Mouse (Mus musculus) neural tube, embryonic 15.5 days (tissue): ENCODE measurements around the gene Vmn1r57. TPM values are rescaled to one million over a fixed set of nuclear protein-coding genes. Genes with fewer than 3 reads are reported as not detected.
"Not testable (repeated sequence)": the region's sequence is repeated elsewhere in the genome, so short reads cannot be mapped to it uniquely, and the experiment has no call there.

Experiments used
- ATAC-seq: fragments of 200-750 bp; cut with Nextera tagmentation; 2 replicates; pipeline ENCODE4 v1.8.0; 2017; ENCODE audit warnings: mild to moderate bottlenecking, moderate TSS enrichment, moderate library complexity; ENCODE audit not compliant: low FRiP score
- H3K27ac ChIP-seq: fragments of 300-500 bp; sonication (generic); replicated peaks from 2 replicates; pipeline ENCODE4 v1.5.1; 2015; ENCODE audit warnings: mild to moderate bottlenecking, inconsistent platforms
- H3K27me3 ChIP-seq: fragments of 300-500 bp; sonication (generic); replicated peaks from 2 replicates; pipeline ENCODE4 v1.6.1; 2015; ENCODE audit warnings: inconsistent platforms
- H3K36me3 ChIP-seq: fragments of 300-500 bp; sonication (generic); 2 replicates; pipeline ENCODE4 v1.6.1; 2015; ENCODE audit warnings: inconsistent platforms
- H3K4me1 ChIP-seq: fragments of 300-500 bp; sonication (generic); 2 replicates; pipeline ENCODE4 v1.6.1; 2015; ENCODE audit warnings: inconsistent platforms
- H3K4me2 ChIP-seq: fragments of 300-500 bp; sonication (generic); 2 replicates; pipeline ENCODE4 v1.6.1; 2015; ENCODE audit warnings: inconsistent platforms, mild to moderate bottlenecking, moderate library complexity
- H3K4me3 ChIP-seq: fragments of 300-500 bp; sonication (generic); replicated peaks from 2 replicates; pipeline ENCODE4 v1.5.1; 2015; ENCODE audit warnings: mild to moderate bottlenecking, inconsistent platforms
- H3K9ac ChIP-seq: fragments of 300-500 bp; sonication (generic); replicated peaks from 2 replicates; pipeline ENCODE4 v1.6.1; 2015; ENCODE audit warnings: mild to moderate bottlenecking, inconsistent platforms
- H3K9me3 ChIP-seq: fragments of 300-500 bp; sonication (generic); replicated peaks from 2 replicates; pipeline ENCODE4 v1.6.1; 2016; ENCODE audit warnings: inconsistent platforms
- WGBS: fragments of 180-500 bp; shearing (Covaris S2); methylation state at CpG from one replicate; pipeline ENCODE4 v1.1.7; 2015; ENCODE audit warnings: mixed read lengths; 5-methylcytosine and 5-hydroxymethylcytosine counted together
- polyA plus RNA-seq: library from polyadenylated mRNA; unstranded; fragments of >200 nt; fragmentation: Nextera tagmentation; extraction: Ambion mirVana; gene quantifications from 2 replicates; pipeline ENCODE4 v1.2.1, GENCODE M21; 2015

Gene Vmn1r57
- not detected in 2 replicates for polyA plus RNA-seq

GRCm38 (mm10) chr7:5218193-5218592 is at the start of gene Vmn1r57:
Vmn1r57 (plus strand) TSS chr7:5218493.
- not testable (repeated sequence) for H3K27ac ChIP-seq

GRCm38 (mm10) chr7:5196647-5197046 is 21.6 kb upstream of the Vmn1r57 start, which contains the start of gene Vmn1r56:
Vmn1r56 (minus strand) TSS chr7:5196747.
- not testable (repeated sequence) for H3K27me3 ChIP-seq, H3K9me3 ChIP-seq, H3K4me1 ChIP-seq, H3K4me2 ChIP-seq, H3K27ac ChIP-seq, H3K9ac ChIP-seq, ATAC-seq, H3K36me3 ChIP-seq, H3K4me3 ChIP-seq

More at GRCm38 (mm10) chr7:5218193-5218592, at the start of gene Vmn1r57:
- not testable (repeated sequence) for H3K9ac ChIP-seq, ATAC-seq, H3K4me1 ChIP-seq, H3K36me3 ChIP-seq, H3K9me3 ChIP-seq, H3K27me3 ChIP-seq, H3K4me2 ChIP-seq, H3K4me3 ChIP-seq
- 81% methylated on average over 1 of the region's 1 CpGs for WGBS

GRCm38 (mm10) chr7:5263051-5263450 is 44.8 kb downstream of the Vmn1r57 start:
- no peak overlapping the region for H3K4me2 ChIP-seq
- no peak overlapping the region for H3K9ac ChIP-seq
- H3K4me3 ChIP-seq = no peak overlapping the region
- no peaks in the 10 kb centered on the region for H3K4me1 ChIP-seq
- no peaks in the 10 kb centered on the region for H3K36me3 ChIP-seq
- no peak for ATAC-seq
- no peak overlapping the region for H3K27ac ChIP-seq
- 88% methylated on average over 3 of the region's 3 CpGs for WGBS
- H3K27me3 ChIP-seq = no peaks in the 10 kb centered on the region
- H3K9me3 ChIP-seq = 0 out of 2 replicates have a peak, but pooled peaks cover 9% of the 10 kb centered on the region

Other genes starting within 250 kb of the Vmn1r57 start
- 0.32 and 0.35 TPM in 2 replicates for gene Sbk3, start 247.3 kb upstream of the Vmn1r57 start, polyA plus RNA-seq
- 49.6 and 57.0 TPM in 2 replicates for gene Zfp579, start 222.3 kb upstream of the Vmn1r57 start, polyA plus RNA-seq
- gene Zfp524, start 204.1 kb upstream of the Vmn1r57 start, polyA plus RNA-seq = 7.3 and 9.9 TPM in 2 replicates
- 37.0 TPM in 2 replicates for gene Fiz1, start 203.8 kb upstream of the Vmn1r57 start, polyA plus RNA-seq
- 0.15 and 1.4 TPM in 2 replicates for gene Gm44973, start 203.0 kb upstream of the Vmn1r57 start, polyA plus RNA-seq
- gene Zfp865, start 198.1 kb upstream of the Vmn1r57 start, polyA plus RNA-seq = 6.4 and 7.0 TPM in 2 replicates
- gene Ccdc106, start 197.9 kb upstream of the Vmn1r57 start, polyA plus RNA-seq = 60.0 and 75.7 TPM in 2 replicates
- gene 4632433K11Rik, start 184.4 kb upstream of the Vmn1r57 start, polyA plus RNA-seq = not detected in 2 replicates
- gene Zfp784, start 180.0 kb upstream of the Vmn1r57 start, polyA plus RNA-seq = 7.7 and 9.0 TPM in 2 replicates
- 90.7 and 101 TPM in 2 replicates for gene Zfp580, start 167.0 kb upstream of the Vmn1r57 start, polyA plus RNA-seq
- 94.2 and 105 TPM in 2 replicates for gene U2af2, start 156.3 kb upstream of the Vmn1r57 start, polyA plus RNA-seq
- gene Epn1, start 138.3 kb upstream of the Vmn1r57 start, polyA plus RNA-seq = 92.5 and 105 TPM in 2 replicates
- not detected in 2 replicates for gene Rfpl4, start 101.5 kb upstream of the Vmn1r57 start, polyA plus RNA-seq
- gene Rasl2-9, start 92.5 kb upstream of the Vmn1r57 start, polyA plus RNA-seq = 0.47 and 0.60 TPM in 2 replicates
- gene Vmn1r55, start 68.8 kb upstream of the Vmn1r57 start, polyA plus RNA-seq = 0.05 and 0.13 TPM in 2 replicates
- not detected in 2 replicates for gene Vmn1r56, start 21.7 kb upstream of the Vmn1r57 start, polyA plus RNA-seq
- not detected in 2 replicates for gene Gm5065, start 132.0 kb downstream of the Vmn1r57 start, polyA plus RNA-seq
- gene Nlrp2, start 132.5 kb downstream of the Vmn1r57 start, polyA plus RNA-seq = not detected in 2 replicates
- gene Vmn1r58, start 194.9 kb downstream of the Vmn1r57 start, polyA plus RNA-seq = not detected in 2 replicates
- gene Vmn1r59, start 238.3 kb downstream of the Vmn1r57 start, polyA plus RNA-seq = not detected in 2 replicates